In the genomic region with DNA sequence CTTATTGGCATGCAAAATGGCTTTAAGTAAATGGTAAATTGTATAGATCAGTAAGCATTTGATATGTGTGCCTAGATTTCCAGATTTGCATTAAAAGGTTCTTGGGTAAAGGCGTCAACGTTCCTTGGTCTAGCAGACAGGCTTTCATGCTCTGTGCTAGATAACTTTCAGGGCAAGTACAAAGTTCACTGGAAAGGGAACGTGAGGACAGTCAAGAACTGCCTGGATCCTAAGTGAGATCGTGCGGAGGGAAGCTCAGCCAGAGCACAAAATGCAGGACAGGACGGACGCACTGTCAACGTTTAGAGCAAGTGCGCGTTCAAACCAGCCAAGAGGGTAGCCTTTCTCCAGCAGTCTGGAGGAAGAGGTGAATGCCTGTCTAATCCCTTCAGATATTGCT, we compare ENCODE assay signal across 23 mouse cellular contexts. TPM values are rescaled to one million over a fixed set of nuclear protein-coding genes. Genes with fewer than 3 reads are reported as not detected.
"Had no signal": no experiment of that assay in that cellular context is flagged by ENCODE, and none has a peak within 500 bp of the region (broad histone marks: within the 10 kb centered on the region; RNA-seq: fewer than 3 reads in every experiment).

No protein-coding gene starts in this region.

- H3K4me2 ChIP-seq: hindbrain, embryonic 14.5 days; limb, embryonic 13.5 days; liver, embryonic 15.5 days; midbrain, embryonic 13.5 days; neural tube, embryonic 13.5 days had no signal

- DNase-seq: layer of hippocampus, adult 9-11 months; liver; lung, adult 2 months; retina, postnatal 1 day; right cerebral cortex, postnatal 25 days; spleen, adult 18-20 months; thymus, adult 2 months; thymus, postnatal 14 days had no signal

- ATAC-seq: hindbrain, postnatal 0 days; inflammation-experienced regulatory T-cells, adult 6 months; midbrain, embryonic 13.5 days; midbrain, embryonic 16.5 days had no signal

- H3K27me3 ChIP-seq: limb, embryonic 13.5 days; midbrain, embryonic 13.5 days; neural tube, embryonic 13.5 days had no signal

- H3K4me1 ChIP-seq: liver, embryonic 15.5 days had no signal

- H3K27ac ChIP-seq: hindbrain, embryonic 14.5 days; hindbrain, postnatal 0 days; kidney, postnatal 0 days; layer of hippocampus, adult 2 months; limb, embryonic 10.5 days; limb, embryonic 13.5 days; liver, embryonic 15.5 days; midbrain, embryonic 10.5 days; midbrain, embryonic 13.5 days; neural tube, embryonic 13.5 days had no signal

- H3K9ac ChIP-seq: hindbrain, embryonic 14.5 days; limb, embryonic 13.5 days; liver, embryonic 15.5 days; midbrain, embryonic 13.5 days; neural tube, embryonic 13.5 days had no signal

- H3K4me3 ChIP-seq: layer of hippocampus, adult 2 months; limb, embryonic 10.5 days; limb, embryonic 13.5 days; liver, embryonic 15.5 days; megakaryocyte, embryonic 14.5 days; midbrain, embryonic 10.5 days; midbrain, embryonic 13.5 days; myocyte; neural tube, embryonic 13.5 days had no signal

- H3K36me3 ChIP-seq: liver, embryonic 15.5 days had no signal

- H3K9me3 ChIP-seq: limb, embryonic 10.5 days; limb, embryonic 13.5 days; liver, embryonic 15.5 days; midbrain, embryonic 13.5 days; neural tube, embryonic 13.5 days had no signal

RNA-seq across cellular contexts. Expression of a gene that starts 5.7 kb away (rescaled TPM):
- total RNA-seq: monocyte, adult 5-6 weeks had no signal
- polyA plus RNA-seq: myocyte had no signal
